Mouse (Mus musculus) neural tube, embryonic 11.5 days (tissue): ENCODE measurements around the gene Jund. TPM values are rescaled to one million over a fixed set of nuclear protein-coding genes. Genes with fewer than 3 reads are reported as not detected.
A peak's percentile ranks its signal among the peaks of the same experiment; 100 is the strongest.

Experiments
- ATAC-seq: fragments of 200-750 bp; cut with Nextera tagmentation; 2 replicates; pipeline ENCODE4 v1.8.0; 2017; ENCODE audit warnings: moderate number of reproducible peaks, mild to moderate bottlenecking, moderate TSS enrichment, moderate library complexity; ENCODE audit not compliant: insufficient read depth, low FRiP score, low TSS enrichment
- DNase-seq: peaks from one replicate; pipeline ENCODE4 v3.0.0-alpha.2; 2015; ENCODE audit warnings: low spot score
- H3K27ac ChIP-seq: fragments of 300-500 bp; sonication (generic); 2 replicates; pipeline ENCODE4 v1.5.1; 2014; ENCODE audit warnings: low read depth, mild to moderate bottlenecking, low read length
- H3K27me3 ChIP-seq: fragments of 300-500 bp; sonication (generic); 2 replicates; pipeline ENCODE4 v1.6.1; 2014; ENCODE audit warnings: mild to moderate bottlenecking, low read length, mixed read lengths; ENCODE audit not compliant: control insufficient read depth, insufficient read depth
- H3K36me3 ChIP-seq: fragments of 300-500 bp; sonication (generic); 2 replicates; pipeline ENCODE4 v1.6.1; 2014; ENCODE audit warnings: mild to moderate bottlenecking, low read length, moderate library complexity, mixed read lengths; ENCODE audit not compliant: control insufficient read depth, insufficient read depth
- H3K4me1 ChIP-seq: fragments of 300-500 bp; sonication (generic); 2 replicates; pipeline ENCODE4 v1.6.1; 2014; ENCODE audit warnings: low read length, mixed read lengths; ENCODE audit not compliant: control insufficient read depth, insufficient read depth
- H3K4me2 ChIP-seq: fragments of 300-500 bp; sonication (generic); 2 replicates; pipeline ENCODE4 v1.6.1; 2014; ENCODE audit warnings: low read depth, mild to moderate bottlenecking, moderate library complexity
- H3K4me3 ChIP-seq: fragments of 300-500 bp; sonication (generic); 2 replicates; pipeline ENCODE4 v1.5.1; 2014; ENCODE audit warnings: low read depth, low read length
- H3K9ac ChIP-seq: fragments of 300-500 bp; sonication (generic); 2 replicates; pipeline ENCODE4 v1.6.1; 2014; ENCODE audit warnings: mild to moderate bottlenecking, low read length
- H3K9me3 ChIP-seq: fragments of 300-500 bp; sonication (generic); 2 replicates; pipeline ENCODE4 v1.6.1; 2016; ENCODE audit warnings: low read length; ENCODE audit not compliant: control insufficient read depth
- WGBS: fragments of 180-500 bp; shearing (Covaris S2); extraction: QIAGEN DNeasy Blood & Tissue Kit; methylation state at CpG from one replicate; pipeline ENCODE4 v1.1.7; 2014; 5-methylcytosine and 5-hydroxymethylcytosine counted together
- polyA plus RNA-seq: library from polyadenylated mRNA; unstranded; fragments of >200 nt; fragmentation: Nextera tagmentation; extraction: Ambion mirVana; gene quantifications from 2 replicates; pipeline ENCODE4 v1.2.1, GENCODE M21; 2014

Jund gene
- polyA plus RNA-seq, 1 experiment from 2014 or later = 167 TPM

DNA sequence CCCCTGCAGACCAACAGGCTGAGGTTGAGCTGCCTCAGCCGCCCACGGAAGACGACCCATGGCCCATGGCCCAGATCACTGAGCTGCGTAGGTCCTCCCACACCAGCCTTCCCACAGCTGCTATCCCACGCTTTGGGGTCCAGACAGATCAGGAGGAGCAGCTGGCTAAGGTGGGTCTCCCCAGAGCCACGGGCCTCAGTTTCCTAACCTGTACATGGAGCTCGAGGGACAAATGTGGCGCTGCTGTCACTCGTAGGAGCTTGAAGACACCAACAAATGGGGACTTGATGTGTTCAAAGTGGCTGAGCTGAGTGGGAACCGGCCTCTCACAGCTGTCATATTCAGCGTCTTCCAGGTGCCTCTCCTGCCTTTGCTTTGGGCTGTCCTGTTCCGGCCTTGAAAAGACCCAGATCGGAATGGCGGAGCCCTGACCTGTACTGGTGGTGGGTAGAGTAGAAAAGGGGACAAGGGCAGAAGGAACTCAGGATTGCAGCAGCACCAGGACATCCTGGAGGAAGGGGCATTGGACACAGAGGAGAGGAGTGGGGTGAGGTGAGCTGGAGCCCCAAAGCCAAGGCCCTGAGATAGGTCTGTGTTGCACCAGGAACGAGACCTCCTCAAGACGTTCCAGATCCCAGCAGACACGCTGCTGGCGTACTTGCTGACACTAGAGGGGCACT is 48.6 kb downstream of the Jund start:
- ATAC-seq (no peak), DNase-seq (peak; percentile 8)
- Histone ChIP-seq H3K4me3 (no peak overlapping the region), H3K27me3 (peaks cover 35% of the 10 kb centered on the region), H3K27ac (no peak overlapping the region), H3K4me1 (peaks cover 15% of the 10 kb centered on the region), H3K9ac (no peak overlapping the region), H3K4me2 (no peak overlapping the region), H3K36me3 (no peaks in the 10 kb centered on the region), H3K9me3 (no peaks in the 10 kb centered on the region)
- WGBS = 87% methylated on average over 18 of the region's 18 CpGs

DNA sequence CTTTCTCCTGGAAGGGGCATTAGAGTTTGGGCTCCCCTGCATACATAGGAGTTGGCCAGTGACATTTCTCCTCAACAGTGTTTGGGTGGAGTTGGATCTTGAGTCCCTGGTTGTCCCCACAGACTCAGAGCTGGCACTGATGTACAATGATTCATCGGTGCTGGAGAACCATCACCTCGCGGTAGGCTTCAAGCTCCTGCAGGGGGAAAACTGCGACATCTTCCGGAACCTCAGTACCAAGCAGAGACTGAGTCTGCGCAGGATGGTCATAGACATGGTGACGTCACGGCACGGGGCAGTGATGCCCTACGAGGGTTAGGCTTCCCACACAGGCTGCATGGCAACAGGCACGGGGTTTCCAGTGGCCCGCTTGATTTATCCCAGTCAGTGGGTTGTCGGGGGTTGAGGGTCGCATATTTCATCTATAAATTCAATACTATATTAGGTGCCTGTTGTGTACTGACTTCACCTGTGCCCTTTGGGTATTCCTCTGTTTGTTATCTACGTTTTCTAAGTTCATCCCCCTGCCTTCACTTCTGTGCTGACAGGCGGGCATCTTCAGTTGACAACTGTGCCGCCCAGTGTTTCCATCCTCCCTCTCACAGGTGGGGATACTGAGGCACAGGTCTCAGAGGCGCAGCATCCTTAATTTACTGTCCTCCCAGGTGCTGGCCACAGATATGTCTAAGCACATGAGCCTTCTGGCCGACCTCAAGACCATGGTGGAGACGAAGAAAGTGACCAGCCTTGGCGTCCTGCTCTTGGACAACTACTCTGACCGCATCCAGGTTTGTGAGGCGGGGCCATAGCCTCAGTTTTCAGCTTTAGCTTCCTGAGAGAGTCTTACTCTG is 49.7 kb downstream of the Jund start:
- ATAC-seq (no peak), DNase-seq (no peak)
- Histone ChIP-seq H3K27ac (no peak overlapping the region), H3K27me3 (peaks cover 24% of the 10 kb centered on the region), H3K4me1 (peaks cover 7% of the 10 kb centered on the region), H3K4me3 (no peak overlapping the region), H3K4me2 (no peak overlapping the region), H3K9me3 (no peaks in the 10 kb centered on the region), H3K36me3 (no peaks in the 10 kb centered on the region), H3K9ac (no peak overlapping the region)
- WGBS = 91% methylated on average over 23 of the region's 23 CpGs

DNA sequence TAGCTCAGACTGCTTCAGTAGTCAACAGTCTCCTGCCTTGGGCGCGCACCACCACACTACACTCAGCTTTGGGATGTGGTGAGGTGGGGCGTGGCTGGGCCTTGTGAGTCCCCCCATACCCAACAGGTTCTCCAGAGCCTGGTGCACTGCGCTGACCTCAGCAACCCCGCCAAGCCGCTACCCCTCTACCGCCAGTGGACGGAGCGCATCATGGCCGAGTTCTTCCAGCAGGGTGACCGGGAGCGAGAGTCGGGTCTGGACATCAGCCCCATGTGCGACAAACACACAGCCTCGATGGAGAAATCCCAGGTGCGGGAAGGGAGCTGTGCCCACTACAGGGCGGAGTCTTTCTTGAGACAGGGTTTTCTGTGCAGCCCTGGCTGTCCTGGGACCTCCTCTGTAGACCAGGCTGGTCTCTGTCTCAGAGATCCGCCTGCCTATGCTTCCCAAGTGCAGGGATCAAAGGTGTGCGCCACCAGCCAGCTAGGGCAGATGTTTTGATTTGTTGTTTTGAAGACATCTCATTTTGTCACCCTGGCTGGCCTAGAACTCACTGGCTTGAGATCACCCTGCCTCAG is 50.4 kb downstream of the Jund start:
- Histone ChIP-seq H3K4me1 (peaks cover under 1% of the 10 kb centered on the region; the same call in 1 of the 2 replicates), H3K9ac (no peak overlapping the region), H3K36me3 (no peaks in the 10 kb centered on the region), H3K27ac (no peak overlapping the region), H3K9me3 (no peaks in the 10 kb centered on the region), H3K27me3 (peaks cover 17% of the 10 kb centered on the region), H3K4me3 (no peak overlapping the region), H3K4me2 (no peak overlapping the region)
- DNase-seq (peak; percentile 7), ATAC-seq (no peak)
- 80% methylated on average over 19 of the region's 19 CpGs for WGBS

Other genes starting within 250 kb of the Jund start
- gene Klhl26, start 222.0 kb upstream of the Jund start, polyA plus RNA-seq = 14.6 and 17.0 TPM in 2 replicates
- 19.3 and 20.7 TPM in 2 replicates for gene Tmem59l, start 211.6 kb upstream of the Jund start, polyA plus RNA-seq
- 3.4 and 3.7 TPM in 2 replicates for gene Crlf1, start 205.8 kb upstream of the Jund start, polyA plus RNA-seq
- gene Rex1bd, start 192.2 kb upstream of the Jund start, polyA plus RNA-seq = 118 and 132 TPM in 2 replicates
- gene Uba52, start 188.1 kb upstream of the Jund start, polyA plus RNA-seq = 809 and 814 TPM in 2 replicates
- 243 and 252 TPM in 2 replicates for gene Fkbp8, start 171.2 kb upstream of the Jund start, polyA plus RNA-seq
- gene Kxd1, start 171.0 kb upstream of the Jund start, polyA plus RNA-seq = 49.8 and 53.8 TPM in 2 replicates
- 18.8 and 22.2 TPM in 2 replicates for gene Ell, start 159.5 kb upstream of the Jund start, polyA plus RNA-seq
- gene Isyna1, start 104.6 kb upstream of the Jund start, polyA plus RNA-seq = 87.9 and 90.7 TPM in 2 replicates
- gene Ssbp4, start 90.1 kb upstream of the Jund start, polyA plus RNA-seq = 125 and 137 TPM in 2 replicates
- gene Lrrc25, start 82.8 kb upstream of the Jund start, polyA plus RNA-seq = 0.85 and 1.2 TPM in 2 replicates
- gene Gdf15, start 66.5 kb upstream of the Jund start, polyA plus RNA-seq = 0.28 TPM in 1 of 2 replicates, not detected in the other
- 246 and 268 TPM in 2 replicates for gene Pgpep1, start 38.6 kb upstream of the Jund start, polyA plus RNA-seq
- gene Lsm4, start 25.7 kb upstream of the Jund start, polyA plus RNA-seq = 298 and 301 TPM in 2 replicates
- gene Iqcn, start 4.5 kb downstream of the Jund start, polyA plus RNA-seq = not detected in 2 replicates
- not detected in 2 replicates for gene Gm3336, start 19.6 kb downstream of the Jund start, polyA plus RNA-seq
- 0.42 TPM in 1 of 2 replicates, not detected in the other for gene Pde4c, start 24.8 kb downstream of the Jund start, polyA plus RNA-seq
- 97.9 and 111 TPM in 2 replicates for gene Rab3a, start 55.7 kb downstream of the Jund start, polyA plus RNA-seq
- gene Mpv17l2, start 62.0 kb downstream of the Jund start, polyA plus RNA-seq = 40.7 and 41.3 TPM in 2 replicates
- gene Pik3r2, start 77.8 kb downstream of the Jund start, polyA plus RNA-seq = 52.4 and 54.7 TPM in 2 replicates
- 10.5 and 14.7 TPM in 2 replicates for gene Mast3, start 106.1 kb downstream of the Jund start, polyA plus RNA-seq
- not detected in 2 replicates for gene Il12rb1, start 109.5 kb downstream of the Jund start, polyA plus RNA-seq
- gene Arrdc2, start 140.8 kb downstream of the Jund start, polyA plus RNA-seq = 8.8 and 10.2 TPM in 2 replicates
- gene Kcnn1, start 164.3 kb downstream of the Jund start, polyA plus RNA-seq = 14.0 and 14.1 TPM in 2 replicates
- 152 and 155 TPM in 2 replicates for gene Ccdc124, start 175.0 kb downstream of the Jund start, polyA plus RNA-seq
- gene Slc5a5, start 193.8 kb downstream of the Jund start, polyA plus RNA-seq = 0.87 and 1.1 TPM in 2 replicates
- 3,152 and 3,217 TPM in 2 replicates for gene Rpl18a, start 198.5 kb downstream of the Jund start, polyA plus RNA-seq
- 45.4 and 47.1 TPM in 2 replicates for gene Map1s, start 207.0 kb downstream of the Jund start, polyA plus RNA-seq